Mouse (Mus musculus) mature B cell (primary cell): Measurements from ENCODE around the gene Madd.

ENCODE experiments used
- in situ Hi-C: fragments of 300-500 bp; cut with MboI; formaldehyde crosslinking; loops from 2 replicates; pipeline ENCODE4 v1.14.3; 2019

Madd gene

GRCm38 (mm10) chr2:91175490-91175889 is 8.1 kb downstream of the Madd start:
- in situ Hi-C loops, result no loop called here

DNA sequence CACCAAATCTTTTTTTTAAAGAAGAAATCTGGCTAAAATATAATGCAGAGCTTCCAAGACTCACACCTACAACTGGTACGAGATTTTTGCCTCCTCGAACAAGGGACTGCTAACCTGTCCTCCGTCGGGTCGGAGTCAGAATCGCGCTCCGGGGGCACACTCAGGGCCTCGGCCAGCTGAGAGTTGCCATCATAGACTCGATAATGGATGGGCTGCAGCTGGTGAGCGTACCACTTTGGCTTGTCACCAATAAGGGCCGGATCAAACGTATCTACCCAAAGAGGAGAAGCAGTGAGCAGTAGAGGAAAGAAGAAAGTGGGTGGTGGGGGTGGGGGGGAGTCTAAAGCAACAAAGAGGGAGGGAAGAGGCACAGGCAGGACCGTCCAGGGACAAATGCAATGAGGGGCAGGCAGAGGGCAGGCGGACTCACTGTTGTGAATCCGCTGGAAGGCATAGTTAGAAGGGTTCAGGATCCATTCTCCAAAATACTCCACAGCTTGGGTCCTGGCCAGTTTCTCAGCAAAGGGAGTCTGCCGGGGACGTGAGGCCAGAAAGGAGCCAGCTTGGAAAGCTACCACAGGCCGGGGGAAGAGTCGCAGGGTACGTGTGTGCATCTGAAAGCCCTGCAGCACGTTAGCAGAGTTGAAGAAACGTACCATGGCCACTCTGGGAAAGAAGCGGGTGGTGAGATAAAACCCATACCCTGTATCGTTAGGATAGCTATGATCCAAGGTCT is 13.9 kb downstream of the Madd start:
- in situ Hi-C loops, result no loop called here

DNA sequence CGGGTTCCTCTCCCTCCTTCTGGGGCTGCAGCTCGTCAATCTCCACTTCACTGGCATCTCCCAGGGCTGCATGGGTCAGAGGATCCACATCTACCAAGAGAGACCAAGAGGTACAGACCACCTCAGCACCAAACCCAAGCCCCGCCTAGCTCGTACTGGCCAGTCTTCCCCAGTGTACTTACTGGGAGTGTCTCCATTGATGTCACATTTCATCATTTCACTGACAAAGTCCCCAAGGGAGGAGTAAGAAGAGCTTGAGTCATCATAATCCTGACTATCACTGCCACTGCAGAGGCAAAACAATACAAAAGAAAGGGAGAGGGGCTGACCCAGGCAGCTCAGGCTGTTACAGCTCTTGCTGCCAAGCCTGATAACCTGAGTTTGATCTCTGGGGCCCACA is 16.0 kb downstream of the Madd start:
- in situ Hi-C loops, result no loop called here

DNA sequence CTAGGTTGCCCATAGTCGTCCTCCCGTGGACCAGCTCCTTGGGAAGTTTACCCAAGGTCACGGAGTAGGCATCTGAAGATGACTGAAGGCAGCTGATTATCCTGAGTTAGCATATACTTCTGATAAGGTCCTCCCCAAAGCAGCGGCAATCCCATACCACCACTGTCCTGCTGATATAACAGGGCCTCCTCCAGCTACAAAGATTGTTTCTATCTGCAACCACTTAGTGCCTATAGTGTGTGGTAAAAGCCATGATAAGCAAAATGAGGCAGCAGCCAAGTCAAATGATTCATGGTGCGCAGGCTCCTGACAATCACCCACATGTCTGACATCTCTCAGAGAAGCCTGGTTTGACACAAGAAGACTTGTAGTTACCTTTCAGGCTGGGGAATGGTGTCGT is 18.6 kb downstream of the Madd start:
- in situ Hi-C loops, result no loop called here

DNA sequence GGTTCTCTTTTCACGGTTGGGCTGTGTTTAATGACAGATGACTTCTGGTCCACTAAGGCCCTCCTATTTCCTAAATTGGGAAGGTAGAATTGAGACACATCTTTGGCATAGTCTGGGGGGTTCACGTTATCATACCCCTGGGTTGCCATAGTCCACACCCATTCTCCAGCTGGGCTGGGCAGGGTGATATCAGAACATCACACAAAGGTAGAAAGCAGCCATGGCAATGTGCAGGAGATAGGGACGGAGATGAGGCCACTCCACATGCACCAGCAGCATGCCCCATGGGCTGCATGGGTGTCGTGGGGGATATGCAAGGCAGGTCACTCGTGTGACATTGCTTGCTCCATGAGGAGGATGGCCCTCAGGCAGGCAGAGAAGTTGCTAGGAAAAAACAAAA is 20.1 kb downstream of the Madd start:
- in situ Hi-C loops, result no loop called here

DNA sequence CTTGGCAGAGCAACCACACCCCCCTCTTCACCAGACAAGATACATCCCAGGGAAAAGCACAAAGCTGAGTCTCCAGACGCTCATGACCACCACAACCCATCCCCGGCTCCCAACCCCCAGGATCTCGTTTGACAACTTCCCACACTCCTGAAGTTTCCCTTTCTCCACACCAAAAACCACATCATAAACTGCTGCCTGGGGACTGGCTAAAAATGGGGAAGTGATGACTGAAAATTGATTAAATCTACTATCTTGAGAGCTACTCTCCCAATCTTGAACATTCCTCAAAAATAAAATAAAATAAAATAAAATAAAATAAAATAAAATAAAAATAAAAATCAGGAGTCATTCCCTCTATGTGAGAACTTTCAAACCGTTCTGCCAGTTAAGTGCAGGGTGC is 20.7 kb downstream of the Madd start:
- in situ Hi-C loops, result no loop called here

- in situ Hi-C loops, result no loop called here
Measured at GRCm38 (mm10) chr2:91160591-91160990, 23.0 kb downstream of the Madd start.

GRCm38 (mm10) chr2:91157002-91157752 is 26.5 kb downstream of the Madd start:
- in situ Hi-C loops, result no loop called here

DNA sequence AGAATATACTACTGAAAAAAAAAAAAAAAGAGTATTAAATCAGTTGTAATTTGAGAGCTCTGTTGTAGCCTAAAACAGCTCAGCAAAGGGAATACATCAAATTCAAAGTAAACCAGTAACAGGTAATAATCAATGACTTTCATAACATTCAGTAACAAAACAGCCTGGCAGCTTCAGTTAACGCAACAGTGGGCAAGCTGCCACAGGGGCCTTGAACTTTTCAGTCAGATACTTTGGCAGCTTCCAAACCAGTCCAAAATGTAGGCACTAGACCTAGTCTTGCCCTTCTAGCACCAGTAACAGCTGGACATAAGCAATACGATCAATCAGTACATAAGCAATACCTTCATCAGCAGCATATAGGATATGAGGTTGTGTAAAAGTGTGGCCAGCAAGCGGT is 29.5 kb downstream of the Madd start:
- in situ Hi-C loops, result no loop called here

DNA sequence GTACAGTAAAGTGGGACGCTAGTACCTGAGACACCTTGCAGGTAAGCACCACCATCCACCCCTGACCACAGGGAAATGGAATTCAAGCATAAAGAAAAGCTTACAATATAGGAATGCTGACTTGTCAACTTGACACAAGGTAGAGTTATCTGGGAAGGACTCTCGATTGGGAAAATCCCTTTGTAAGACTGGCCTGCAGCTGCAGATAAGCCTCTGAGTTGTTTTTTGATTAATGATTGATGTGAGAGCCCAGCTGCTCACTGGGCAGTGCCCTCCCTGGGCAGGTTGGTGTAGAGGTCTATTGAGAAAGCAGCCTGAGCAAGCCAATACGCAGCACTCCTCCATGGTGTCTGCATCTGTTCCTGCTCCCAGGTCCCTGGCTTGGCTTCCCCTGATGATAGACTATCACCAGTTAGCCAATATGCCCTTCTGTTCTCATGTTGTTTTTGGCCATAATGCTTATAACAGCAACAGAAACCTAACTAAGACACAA is 30.7 kb downstream of the Madd start:
- in situ Hi-C loops, result no loop called here

- in situ Hi-C loops, result no loop called here
Measured at GRCm38 (mm10) chr2:91151331-91151730, 32.3 kb downstream of the Madd start.

DNA sequence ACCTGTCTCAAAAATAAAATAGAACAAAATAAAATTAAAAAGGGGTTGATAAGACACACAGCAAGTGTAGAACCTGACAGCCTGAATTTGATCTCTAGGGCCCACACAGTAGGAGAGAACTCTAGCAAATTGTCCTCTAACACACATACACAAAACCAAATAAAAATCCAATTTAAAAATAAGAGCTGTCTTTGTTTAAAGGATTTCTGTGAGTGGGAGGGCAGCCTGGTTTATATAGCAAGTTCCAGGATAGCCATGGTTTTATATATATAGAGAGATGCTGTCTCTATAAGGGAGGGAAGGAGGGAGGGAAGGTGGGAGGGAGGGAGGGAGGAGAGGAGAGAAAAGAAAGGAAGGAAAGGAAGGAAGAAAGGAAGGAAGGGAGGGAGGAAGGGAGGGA is 35.5 kb downstream of the Madd start:
- in situ Hi-C loops, result no loop called here

DNA sequence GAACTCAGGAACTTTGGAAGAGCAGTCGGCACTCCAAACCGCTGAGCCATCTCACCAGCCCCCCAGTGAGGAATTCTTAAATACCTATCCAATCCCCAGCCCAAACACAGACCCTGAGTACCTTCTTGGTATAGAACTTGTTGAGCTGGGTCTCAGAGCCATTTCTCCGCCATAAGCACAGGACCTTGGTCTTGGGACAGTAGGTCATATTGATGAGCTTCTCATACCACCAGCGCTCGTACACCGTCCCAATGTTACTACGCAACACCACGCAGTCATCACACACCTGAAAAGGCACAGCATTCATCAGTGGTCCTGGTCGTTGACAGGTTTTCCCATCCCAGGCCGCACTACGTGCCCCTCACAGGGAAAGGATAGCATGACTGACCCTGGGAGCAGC is 40.2 kb downstream of the Madd start:
- in situ Hi-C loops, result no loop called here

- in situ Hi-C loops, result no loop called here
Measured at GRCm38 (mm10) chr2:91142920-91143319, 40.7 kb downstream of the Madd start.

DNA sequence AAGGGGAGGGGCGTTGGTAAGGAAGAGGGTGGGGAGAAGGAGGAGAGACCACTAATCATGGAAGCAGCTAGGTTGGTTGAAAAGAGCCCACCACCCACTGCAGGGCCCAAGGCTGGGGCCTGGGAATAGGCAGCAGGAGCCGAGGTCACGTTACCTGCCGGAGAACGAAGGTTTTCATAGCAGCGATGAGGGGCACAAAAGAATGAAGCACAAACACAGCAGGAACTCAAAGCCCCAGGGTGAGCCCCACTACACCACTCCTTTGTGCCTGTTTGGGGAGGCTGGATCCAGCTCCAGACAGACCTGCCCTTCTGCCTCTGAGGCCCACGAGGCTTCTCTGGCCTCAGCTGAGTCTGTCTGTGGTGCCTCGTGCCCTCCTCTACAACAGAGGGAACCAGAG is 43.9 kb downstream of the Madd start:
- in situ Hi-C loops, result no loop called here

- in situ Hi-C loops, result no loop called here
Measured at GRCm38 (mm10) chr2:91139311-91139710, 44.3 kb downstream of the Madd start.

GRCm38 (mm10) chr2:91137481-91137880 is 46.2 kb downstream of the Madd start:
- in situ Hi-C loops, result no loop called here

GRCm38 (mm10) chr2:91136513-91137412 is 46.9 kb downstream of the Madd start:
- in situ Hi-C loops, result no loop called here

DNA sequence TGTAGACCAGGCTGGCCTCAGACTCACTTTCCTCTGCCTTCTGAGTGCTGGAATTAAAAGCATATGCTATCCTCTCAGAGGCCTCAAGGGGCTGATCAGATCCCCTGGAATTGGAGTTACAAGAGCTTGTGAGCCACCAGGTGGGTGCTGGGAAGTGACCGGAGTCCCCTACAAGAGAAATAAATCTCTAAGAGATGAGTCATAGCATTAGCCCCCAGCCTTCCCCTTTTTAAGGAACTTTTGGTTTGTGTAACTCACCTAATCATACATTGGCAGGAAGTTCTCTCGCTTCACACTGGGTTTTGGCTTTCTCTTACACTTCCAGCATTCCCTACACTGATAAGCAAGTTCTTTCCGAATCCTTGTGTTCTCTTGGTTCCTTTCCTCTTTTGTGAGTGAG is 51.6 kb downstream of the Madd start:
- in situ Hi-C loops, result no loop called here

DNA sequence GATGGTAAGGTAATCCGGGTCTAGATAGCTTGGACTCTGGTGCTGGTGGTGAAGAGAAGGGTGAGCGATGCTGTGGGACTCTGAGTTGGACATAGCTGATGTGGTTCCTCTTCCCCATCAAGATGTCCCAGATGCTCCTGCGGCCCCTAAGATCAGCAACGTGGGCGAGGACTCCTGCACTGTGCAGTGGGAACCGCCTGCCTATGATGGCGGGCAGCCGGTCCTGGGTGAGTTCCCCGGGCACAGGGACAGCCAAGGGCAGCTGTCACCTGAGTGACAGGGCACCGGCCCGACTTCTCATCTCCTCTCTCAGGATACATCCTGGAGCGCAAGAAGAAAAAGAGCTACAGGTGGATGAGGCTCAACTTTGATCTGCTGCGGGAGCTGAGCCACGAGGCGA is 52.4 kb downstream of the Madd start:
- in situ Hi-C loops, result no loop called here

DNA sequence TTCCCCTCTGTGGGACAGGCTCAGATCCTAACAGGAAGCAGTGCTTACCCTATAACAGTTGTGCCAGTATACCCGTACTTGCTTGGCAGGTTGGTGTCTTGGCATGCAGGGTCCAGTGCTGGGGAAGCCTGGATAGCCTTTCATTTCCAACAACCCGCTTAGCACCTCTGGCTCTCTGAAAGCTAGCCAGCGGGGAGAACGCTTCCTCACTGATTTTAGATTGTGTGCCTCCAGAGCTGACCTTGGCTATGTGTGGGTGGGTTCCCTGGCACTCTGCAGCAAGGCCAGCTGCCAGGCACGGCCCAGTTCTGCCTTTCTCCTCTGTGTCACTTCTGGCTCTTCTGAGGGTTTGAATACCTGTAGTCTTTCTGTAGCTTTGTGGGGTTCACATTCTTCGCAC is 53.5 kb downstream of the Madd start:
- in situ Hi-C loops, result no loop called here

DNA sequence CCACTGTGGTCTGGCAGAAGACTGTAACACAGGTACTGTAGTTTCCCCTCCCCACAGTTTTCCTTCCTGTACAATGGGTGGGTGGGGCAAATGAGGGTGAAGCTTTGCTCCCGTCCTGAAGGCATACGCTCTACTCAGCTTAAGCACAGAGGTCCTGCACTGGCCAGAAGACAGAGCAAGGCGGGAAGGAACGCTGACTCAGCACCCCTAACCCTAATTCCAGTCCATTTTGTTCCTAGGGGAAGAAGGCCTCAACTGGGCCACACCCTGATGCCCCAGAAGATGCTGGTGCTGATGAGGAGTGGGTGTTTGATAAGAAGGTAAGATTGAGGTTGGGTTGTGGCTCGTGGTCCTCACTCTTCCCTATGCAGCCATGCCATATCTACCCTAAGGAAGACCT is 54.9 kb downstream of the Madd start:
- in situ Hi-C loops, result no loop called here
